Mouse (Mus musculus) retina, embryonic 14.5 days (tissue): ENCODE data around the gene Tmem119.
"Not testable (repeated sequence)": the region's sequence is repeated elsewhere in the genome, so short reads cannot be mapped to it uniquely, and the experiment has no call there.

Experiments used
- DNase-seq: peaks from one replicate; pipeline ENCODE4 v3.0.0-alpha.2; 2015; ENCODE audit warnings: low spot score

Tmem119 gene

GRCm38 (mm10) chr5:113788645-113789044 is 11.7 kb downstream of the Tmem119 start:
- no peak for DNase-seq

GRCm38 (mm10) chr5:113786985-113787384 is 13.3 kb downstream of the Tmem119 start:
- DNase-seq: no peak

GRCm38 (mm10) chr5:113784104-113784503 is 16.2 kb downstream of the Tmem119 start:
- not testable (repeated sequence) for DNase-seq

- DNase-seq: no peak
Measured at GRCm38 (mm10) chr5:113783581-113784001, 16.7 kb downstream of the Tmem119 start.

GRCm38 (mm10) chr5:113782624-113783023 is 17.7 kb downstream of the Tmem119 start:
- DNase-seq: no peak

- no peak for DNase-seq
Measured at GRCm38 (mm10) chr5:113781875-113782274, 18.4 kb downstream of the Tmem119 start.

GRCm38 (mm10) chr5:113781254-113781653 is 19.1 kb downstream of the Tmem119 start:
- DNase-seq: no peak

GRCm38 (mm10) chr5:113780763-113781162 is 19.6 kb downstream of the Tmem119 start:
- no peak for DNase-seq

- no peak for DNase-seq
Measured at GRCm38 (mm10) chr5:113780082-113780752, 20.1 kb downstream of the Tmem119 start.

- no peak for DNase-seq
Measured at GRCm38 (mm10) chr5:113779569-113779968, 20.7 kb downstream of the Tmem119 start.

GRCm38 (mm10) chr5:113777728-113778127 is 22.6 kb downstream of the Tmem119 start:
- not testable (repeated sequence) for DNase-seq

GRCm38 (mm10) chr5:113776896-113777226 is 23.5 kb downstream of the Tmem119 start:
- DNase-seq: no peak

- DNase-seq: no peak
Measured at GRCm38 (mm10) chr5:113776128-113776895, 24.0 kb downstream of the Tmem119 start.

GRCm38 (mm10) chr5:113775585-113775984 is 24.7 kb downstream of the Tmem119 start:
- DNase-seq: no peak

GRCm38 (mm10) chr5:113773664-113774063 is 26.7 kb downstream of the Tmem119 start:
- peak; percentile 92 for DNase-seq

- peak; percentile 31 for DNase-seq
Measured at GRCm38 (mm10) chr5:113772905-113773519, 27.3 kb downstream of the Tmem119 start.

GRCm38 (mm10) chr5:113772450-113772895 is 27.8 kb downstream of the Tmem119 start, which contains the start of the genes Sart3 and Iscu:
Gene Sart3 (minus strand): TSS chr5:113772510.
Gene Iscu (plus strand): TSS chr5:113772748.
- DNase-seq: peak; percentile 95

- peak; percentile 91 for DNase-seq
Measured at GRCm38 (mm10) chr5:113771213-113772162, 28.8 kb downstream of the Tmem119 start.

- DNase-seq: no peak
Measured at GRCm38 (mm10) chr5:113768806-113769205, 31.5 kb downstream of the Tmem119 start.

- DNase-seq: no peak
Measured at GRCm38 (mm10) chr5:113765641-113766526, 34.4 kb downstream of the Tmem119 start.

GRCm38 (mm10) chr5:113764426-113764825 is 35.9 kb downstream of the Tmem119 start:
- DNase-seq: no peak
